9 mouse cellular contexts compared by ENCODE assay signal in genomic region chr13:24760351-24760870, GRCm38 (mm10). TPM values are rescaled to one million over a fixed set of nuclear protein-coding genes. Genes with fewer than 3 reads are reported as not detected.
DNase-seq lines count a peak whose midpoint lies in the region; ATAC-seq and TF ChIP-seq lines count a peak whose summit lies in the region.
"Had no signal": no experiment of that assay in that cellular context is flagged by ENCODE, and none has a peak within 500 bp of the region (broad histone marks: within the 10 kb centered on the region; RNA-seq: fewer than 3 reads in every experiment).

No protein-coding gene starts in this region.

- no peak for ATAC-seq in kidney, postnatal 0 days (replicated peaks; ENCODE audit: low FRiP score, low read depth)
- ATAC-seq in embryonic facial prominence, embryonic 15.5 days (ENCODE audit: insufficient number of reproducible peaks, low FRiP score, low TSS enrichment, low read depth): no peak
- ATAC-seq in hindbrain, embryonic 15.5 days (ENCODE audit: low FRiP score, low read depth): no peak

- H3K27me3 ChIP-seq in kidney, postnatal 0 days (ENCODE audit: insufficient read depth, low read length): no peaks in the 10 kb centered on the region
- no peaks in the 10 kb centered on the region for H3K27me3 ChIP-seq in embryonic facial prominence, embryonic 15.5 days
- no peaks in the 10 kb centered on the region for H3K27me3 ChIP-seq in hindbrain, embryonic 15.5 days
- no peaks in the 10 kb centered on the region for H3K27me3 ChIP-seq in myocyte (ENCODE audit: control insufficient read depth, insufficient read depth, insufficient read length)
- H3K27me3 ChIP-seq: Patski had no signal

- no peak for DNase-seq in kidney, postnatal 0 days (ENCODE audit: low spot score)
- no peak for DNase-seq in kidney, postnatal 25 days
- no peak for DNase-seq in cerebellum, postnatal 25 days
- DNase-seq in right cerebral cortex, postnatal 10 days (ENCODE audit: low spot score in 2 of 2): no peak
- DNase-seq in adrenal gland, adult 2 months: no peak

- no peak overlapping the region for H3K27ac ChIP-seq in kidney, postnatal 0 days
- H3K27ac ChIP-seq in embryonic facial prominence, embryonic 15.5 days (replicated peaks): no peak overlapping the region
- H3K27ac ChIP-seq in hindbrain, embryonic 15.5 days (replicated peaks): no peak overlapping the region

- H3K9me3 ChIP-seq in kidney, postnatal 0 days (replicated peaks; ENCODE audit: low read length): no peaks in the 10 kb centered on the region
- no peaks in the 10 kb centered on the region for H3K9me3 ChIP-seq in embryonic facial prominence, embryonic 15.5 days (replicated peaks)
- H3K9me3 ChIP-seq in hindbrain, embryonic 15.5 days: no peaks in the 10 kb centered on the region

- H3K4me2 ChIP-seq in kidney, postnatal 0 days (ENCODE audit: low read length): peak overlapping the region; percentile 69
- peak overlapping the region; percentile 61 for H3K4me2 ChIP-seq in embryonic facial prominence, embryonic 15.5 days (replicated peaks)
- H3K4me2 ChIP-seq in hindbrain, embryonic 15.5 days: peak overlapping the region; percentile 69
- peak overlapping the region; percentile 84 for H3K4me2 ChIP-seq in myocyte (ENCODE audit: low read depth)

- TF ChIP-seq POLR2A in myocyte (IDR thresholded peaks at IDR 0.05; ENCODE audit: insufficient read length, low read depth): no peak

- H3K79me2 ChIP-seq in myocyte (ENCODE audit: control insufficient read depth, insufficient read depth): peaks cover 20% of the 10 kb centered on the region

- peak overlapping the region; percentile 75; the same call in 1 of the 2 replicates for H3K9ac ChIP-seq in kidney, postnatal 0 days (ENCODE audit: low read depth, low read length)
- H3K9ac ChIP-seq in embryonic facial prominence, embryonic 15.5 days: no peak overlapping the region
- H3K9ac ChIP-seq in hindbrain, embryonic 15.5 days: no peak overlapping the region

- WGBS in kidney, postnatal 0 days: 50% methylated on average over 5 of the region's 5 CpGs
- WGBS in embryonic facial prominence, embryonic 15.5 days: 53% methylated on average over 5 of the region's 5 CpGs
- 61% methylated on average over 5 of the region's 5 CpGs for WGBS in hindbrain, embryonic 15.5 days

- H3K36me3 ChIP-seq in kidney, postnatal 0 days (ENCODE audit: insufficient read depth, low read length): 0 out of 2 replicates have a peak, but pooled peaks cover 5% of the 10 kb centered on the region
- H3K36me3 ChIP-seq in embryonic facial prominence, embryonic 15.5 days: peaks cover 10% of the 10 kb centered on the region
- H3K36me3 ChIP-seq in hindbrain, embryonic 15.5 days: no peaks in the 10 kb centered on the region
- H3K36me3 ChIP-seq in myocyte (ENCODE audit: control insufficient read depth, insufficient read depth): peaks cover 1% of the 10 kb centered on the region

- no peak overlapping the region for H3ac ChIP-seq in myocyte (ENCODE audit: control insufficient read depth, insufficient read length)

- H3K4me1 ChIP-seq in kidney, postnatal 0 days (replicated peaks; ENCODE audit: insufficient read depth, low read length): no peaks in the 10 kb centered on the region
- peaks cover 8% of the 10 kb centered on the region for H3K4me1 ChIP-seq in embryonic facial prominence, embryonic 15.5 days
- peaks cover 5% of the 10 kb centered on the region; the same call in 1 of the 2 replicates for H3K4me1 ChIP-seq in hindbrain, embryonic 15.5 days (replicated peaks)

- no peak for TF ChIP-seq CTCF in kidney, postnatal 0 days (IDR thresholded peaks at IDR 0.05; ENCODE audit: low read depth)

- peak overlapping the region; percentile 77 for H3K4me3 ChIP-seq in kidney, postnatal 0 days (replicated peaks; ENCODE audit: low read depth, low read length)
- peak overlapping the region; percentile 63 for H3K4me3 ChIP-seq in embryonic facial prominence, embryonic 15.5 days (replicated peaks)
- peak overlapping the region; percentile 64 for H3K4me3 ChIP-seq in hindbrain, embryonic 15.5 days
- H3K4me3 ChIP-seq in myocyte: peak overlapping the region; percentile 78

TF ChIP-seq in myocyte, 11 proteins besides CTCF, POLR2A, EP300 and RAD21:
- no peak for TF ChIP-seq SRF (IDR thresholded peaks at IDR 0.05; ENCODE audit: control insufficient read depth, insufficient read length, low read depth)
- TF ChIP-seq CEBPB (IDR thresholded peaks at IDR 0.05; ENCODE audit: insufficient read depth, poor library complexity, severe bottlenecking): no peak
- TF ChIP-seq TCF12 (IDR thresholded peaks at IDR 0.05; ENCODE audit: insufficient read depth, poor library complexity, severe bottlenecking): no peak
- no peak for TF ChIP-seq MYOG (IDR thresholded peaks at IDR 0.05; ENCODE audit: control insufficient read depth in 1 of 3, insufficient read depth in 1 of 3, insufficient read length in 2 of 3, low read depth in 2 of 3)
- TF ChIP-seq MYOD1 (IDR thresholded peaks at IDR 0.05; ENCODE audit: control insufficient read depth in 1 of 3, insufficient read length in 2 of 3, low read depth in 2 of 3): no peak
- no peak for TF ChIP-seq REST (IDR thresholded peaks at IDR 0.05; ENCODE audit: insufficient read depth, insufficient read length)
- no peak for TF ChIP-seq USF1 (IDR thresholded peaks at IDR 0.05; ENCODE audit: low read depth)
- no peak for TF ChIP-seq MAX (IDR thresholded peaks at IDR 0.05; ENCODE audit: low read depth)
- no peak for TF ChIP-seq E2F4 (IDR thresholded peaks at IDR 0.05; ENCODE audit: insufficient read depth)
- TF ChIP-seq POLR2AphosphoS2 (IDR thresholded peaks at IDR 0.05; ENCODE audit: insufficient read length, low read depth): no peak

RNA-seq across cellular contexts. Expression of gene Gmnn, which starts 1.3 kb away (rescaled TPM):
- polyA plus RNA-seq in kidney, postnatal 0 days (2015; fragmentation: Nextera tagmentation; extraction: Ambion mirVana): 69.8 and 78.7 TPM in 2 replicates
- 69.0 and 72.2 TPM in 2 replicates for polyA plus RNA-seq in embryonic facial prominence, embryonic 15.5 days (2015; fragmentation: Nextera tagmentation; extraction: Ambion mirVana)
- polyA plus RNA-seq in hindbrain, embryonic 15.5 days (2015; fragmentation: Nextera tagmentation; extraction: Ambion mirVana): 23.2 and 26.0 TPM in 2 replicates
- polyA plus RNA-seq in myocyte (2012; fragmentation: generic; extraction: Trizol): 10.8 TPM
- total RNA-seq in adrenal gland, adult 2 months (2021): 10 to 100 TPM in 1 of 2 experiments, 1 to 10 TPM in 1; 4.4 to 12.1 TPM
- 0.85 TPM in 1 of 2 replicates, not detected in the other for polyA plus RNA-seq in adrenal gland, adult 2 months (2012; rRNA removed)

RNA-seq across cellular contexts. Expression of gene Armh2, which starts 19.4 kb away (rescaled TPM):
- not detected in 2 replicates for polyA plus RNA-seq in kidney, postnatal 0 days (2015; fragmentation: Nextera tagmentation; extraction: Ambion mirVana)
- not detected in 2 replicates for polyA plus RNA-seq in embryonic facial prominence, embryonic 15.5 days (2015; fragmentation: Nextera tagmentation; extraction: Ambion mirVana)
- polyA plus RNA-seq in hindbrain, embryonic 15.5 days (2015; fragmentation: Nextera tagmentation; extraction: Ambion mirVana): not detected in 2 replicates
- 0.07 TPM for polyA plus RNA-seq in myocyte (2012; fragmentation: generic; extraction: Trizol)
- total RNA-seq in adrenal gland, adult 2 months (2021): not detected
- not detected in 2 replicates for polyA plus RNA-seq in adrenal gland, adult 2 months (2012; rRNA removed)
- polyA plus RNA-seq: Patski had no signal

RNA-seq across cellular contexts. Expression of gene BC005537, which starts 41.0 kb away (rescaled TPM):
- polyA plus RNA-seq in kidney, postnatal 0 days (2015; fragmentation: Nextera tagmentation; extraction: Ambion mirVana): 19.1 and 20.6 TPM in 2 replicates
- polyA plus RNA-seq in embryonic facial prominence, embryonic 15.5 days (2015; fragmentation: Nextera tagmentation; extraction: Ambion mirVana): 14.4 and 16.0 TPM in 2 replicates
- polyA plus RNA-seq in hindbrain, embryonic 15.5 days (2015; fragmentation: Nextera tagmentation; extraction: Ambion mirVana): 16.6 and 23.4 TPM in 2 replicates
- 27.3 TPM for polyA plus RNA-seq in myocyte (2012; fragmentation: generic; extraction: Trizol)
- total RNA-seq in adrenal gland, adult 2 months (2021): 100 to 1,000 TPM; 161 to 170 TPM
- 56.8 and 70.6 TPM in 2 replicates for polyA plus RNA-seq in adrenal gland, adult 2 months (2012; rRNA removed)
